Mouse (Mus musculus) spleen, postnatal 0 days (tissue): ENCODE data around the gene Manea. TPM values are rescaled to one million over a fixed set of nuclear protein-coding genes. Genes with fewer than 3 reads are reported as not detected.

Experiments
- polyA plus RNA-seq: library from polyadenylated mRNA; unstranded; fragments of >200 nt; fragmentation: Nextera tagmentation; extraction: Ambion mirVana; gene quantifications from 2 replicates; pipeline ENCODE4 v1.2.1, GENCODE M21; 2015

Manea gene
- 4.2 and 5.1 TPM in 2 replicates for polyA plus RNA-seq

GRCm38 (mm10) chr4:26346443-26347106 lies at the start of gene Manea:
Manea (minus strand) TSS chr4:26346891.

